Mouse (Mus musculus): ENCODE data around the gene Kcnj10.

DNA sequence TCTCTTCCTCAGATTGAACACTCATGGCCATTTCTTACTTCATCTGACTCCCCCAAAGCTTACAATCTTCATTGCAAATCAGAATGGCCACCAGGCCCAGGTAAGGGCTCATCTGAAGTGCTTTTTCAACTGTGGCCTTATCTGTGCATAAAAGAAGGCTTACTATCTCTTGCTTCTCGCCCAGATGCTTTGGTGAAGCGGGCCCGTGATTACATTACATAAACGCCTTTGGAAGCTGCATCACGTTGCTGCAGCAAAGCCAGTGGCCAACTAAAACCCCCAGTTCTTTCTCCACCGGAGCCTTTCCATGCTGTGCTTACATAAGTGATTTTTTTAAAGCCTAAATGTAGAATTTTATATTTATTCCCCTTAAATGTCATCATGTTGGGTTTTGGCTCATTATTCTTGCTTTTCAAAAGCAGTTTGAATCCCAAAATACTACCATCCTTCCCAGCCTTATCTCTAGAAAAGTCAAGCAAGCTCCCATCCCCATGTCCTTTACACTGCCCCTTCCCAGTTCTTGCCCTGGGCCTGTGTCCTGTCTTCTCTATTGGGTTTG lies 17.1 kb upstream of the Kcnj10 start:
- TF ChIP-seq CTCF (IDR thresholded peaks at IDR 0.05; ENCODE audit: low read depth, low read length) (no peak), GATA2 (IDR thresholded peaks at IDR 0.05; ENCODE audit: borderline replicate concordance, low read depth, low read length) (no peak), GATA1 (IDR thresholded peaks at IDR 0.05; ENCODE audit: borderline replicate concordance, low read length) (no peak), TAL1 (conservative IDR thresholded peaks at IDR 0.05; ENCODE audit: low read depth, low read length) (no peak)
